ENCODE assay signal across 10 mouse cellular contexts in the genomic region with DNA sequence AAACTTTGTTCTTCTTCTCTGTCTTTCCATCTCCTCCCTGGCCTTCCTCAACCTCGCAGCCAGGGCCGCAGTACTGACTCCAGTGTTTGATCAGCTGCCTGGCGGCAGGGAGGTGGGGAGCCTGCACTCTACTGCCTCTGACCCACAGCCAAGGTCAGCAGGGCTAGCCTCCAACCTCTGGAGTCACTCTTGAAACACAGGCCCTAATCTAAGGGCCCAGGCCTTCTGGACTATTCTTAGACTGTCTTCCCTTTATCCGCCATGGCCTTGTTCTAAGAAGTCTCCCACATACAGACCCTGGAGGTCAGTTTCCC. TPM values are rescaled to one million over a fixed set of nuclear protein-coding genes. Genes with fewer than 3 reads are reported as not detected.
A peak's percentile ranks its signal among the peaks of the same experiment; 100 is the strongest.
DNase-seq lines count a peak whose midpoint lies in the region; ATAC-seq and TF ChIP-seq lines count a peak whose summit lies in the region.
"Had no signal": no experiment of that assay in that cellular context is flagged by ENCODE, and none has a peak within 500 bp of the region (broad histone marks: within the 10 kb centered on the region; RNA-seq: fewer than 3 reads in every experiment).

No protein-coding gene starts in this region.

- H3K4me3 ChIP-seq in heart, embryonic 13.5 days = no peak overlapping the region
- H3K4me3 ChIP-seq in intestine, embryonic 16.5 days (ENCODE audit: low read length) = no peak overlapping the region
- no peak overlapping the region for H3K4me3 ChIP-seq in stomach, postnatal 0 days (ENCODE audit: low read depth, low read length)
- no peak overlapping the region for H3K4me3 ChIP-seq in midbrain, embryonic 13.5 days (replicated peaks)
- H3K4me3 ChIP-seq: erythroblast, embryonic 14.5 days had no signal

- no peaks in the 10 kb centered on the region for H3K9me3 ChIP-seq in heart, embryonic 13.5 days
- H3K9me3 ChIP-seq in intestine, embryonic 16.5 days (ENCODE audit: control insufficient read depth, low read length) = no peaks in the 10 kb centered on the region
- no peaks in the 10 kb centered on the region for H3K9me3 ChIP-seq in stomach, postnatal 0 days (ENCODE audit: control insufficient read depth, low read length)
- no peaks in the 10 kb centered on the region for H3K9me3 ChIP-seq in midbrain, embryonic 13.5 days

- H3K36me3 ChIP-seq in heart, embryonic 13.5 days = no peaks in the 10 kb centered on the region
- no peaks in the 10 kb centered on the region for H3K36me3 ChIP-seq in intestine, embryonic 16.5 days (ENCODE audit: control insufficient read depth, insufficient read depth, low read length)
- no peaks in the 10 kb centered on the region for H3K36me3 ChIP-seq in stomach, postnatal 0 days (ENCODE audit: control insufficient read depth, insufficient read depth, low read length)
- no peaks in the 10 kb centered on the region for H3K36me3 ChIP-seq in midbrain, embryonic 13.5 days

- 50% methylated on average over 4 of the region's 4 CpGs for WGBS in heart, embryonic 13.5 days
- WGBS in intestine, embryonic 16.5 days = 66% methylated on average over 4 of the region's 4 CpGs
- 57% methylated on average over 4 of the region's 4 CpGs for WGBS in stomach, postnatal 0 days
- 81% methylated on average over 4 of the region's 4 CpGs for WGBS in midbrain, embryonic 13.5 days

- H3K4me1 ChIP-seq in heart, embryonic 13.5 days = peaks cover 32% of the 10 kb centered on the region
- H3K4me1 ChIP-seq in intestine, embryonic 16.5 days (ENCODE audit: control insufficient read depth, insufficient read depth, low read length) = peaks cover 33% of the 10 kb centered on the region
- peaks cover 8% of the 10 kb centered on the region for H3K4me1 ChIP-seq in stomach, postnatal 0 days (replicated peaks; ENCODE audit: control insufficient read depth, insufficient read depth)
- no peaks in the 10 kb centered on the region for H3K4me1 ChIP-seq in midbrain, embryonic 13.5 days (replicated peaks)

- no peak overlapping the region for H3K4me2 ChIP-seq in heart, embryonic 13.5 days
- H3K4me2 ChIP-seq in intestine, embryonic 16.5 days (ENCODE audit: low read depth, low read length) = peak overlapping the region; percentile 33; the same call in 1 of the 2 replicates
- H3K4me2 ChIP-seq in stomach, postnatal 0 days (replicated peaks; ENCODE audit: low read depth) = no peak overlapping the region
- H3K4me2 ChIP-seq in midbrain, embryonic 13.5 days (replicated peaks) = no peak overlapping the region

- no peak for ATAC-seq in heart, embryonic 13.5 days (ENCODE audit: extremely low read depth, insufficient number of reproducible peaks, low FRiP score, low TSS enrichment)
- ATAC-seq in intestine, embryonic 16.5 days = 0 out of 2 replicates have a peak, but pooled peaks have one; percentile 9
- no peak for ATAC-seq in stomach, postnatal 0 days (ENCODE audit: low FRiP score, low TSS enrichment)
- ATAC-seq in midbrain, embryonic 13.5 days = no peak

- DNase-seq in heart, adult 8-10 months (ENCODE audit: low spot score) = no peak
- peak; percentile 34 for DNase-seq in ovary, postnatal 36 days (ENCODE audit: low spot score)
- no peak for DNase-seq in ovary, postnatal 10 days (ENCODE audit: low spot score)
- DNase-seq in stomach, postnatal 0 days (ENCODE audit: low spot score) = no peak
- no peak for DNase-seq in spleen, adult 18-20 months
- DNase-seq: right cerebral cortex, postnatal 14 days had no signal

- peak overlapping the region; percentile 83 for H3K27ac ChIP-seq in heart, embryonic 13.5 days (replicated peaks)
- peak overlapping the region; percentile 92 for H3K27ac ChIP-seq in intestine, embryonic 16.5 days (ENCODE audit: low read length)
- H3K27ac ChIP-seq in stomach, postnatal 0 days (replicated peaks) = peak overlapping the region; percentile 85
- no peak overlapping the region; the same call in 1 of the 2 replicates for H3K27ac ChIP-seq in midbrain, embryonic 13.5 days

- no peak for TF ChIP-seq EP300 in stomach, postnatal 0 days (optimal IDR thresholded peaks at IDR 0.05)

- no peak for TF ChIP-seq CTCF in stomach, postnatal 0 days (IDR thresholded peaks at IDR 0.05; ENCODE audit: low read depth)

- H3K27me3 ChIP-seq in heart, embryonic 13.5 days (replicated peaks) = no peaks in the 10 kb centered on the region
- H3K27me3 ChIP-seq in intestine, embryonic 16.5 days (replicated peaks; ENCODE audit: control insufficient read depth, insufficient read depth, low read length) = no peaks in the 10 kb centered on the region
- no peaks in the 10 kb centered on the region for H3K27me3 ChIP-seq in stomach, postnatal 0 days (ENCODE audit: control insufficient read depth, insufficient read depth, low read length)
- no peaks in the 10 kb centered on the region for H3K27me3 ChIP-seq in midbrain, embryonic 13.5 days

- H3K9ac ChIP-seq in heart, embryonic 13.5 days = peak overlapping the region; percentile 65; the same call in 1 of the 2 replicates
- peak overlapping the region; percentile 62 for H3K9ac ChIP-seq in intestine, embryonic 16.5 days (ENCODE audit: low read depth, low read length)
- H3K9ac ChIP-seq in stomach, postnatal 0 days (ENCODE audit: low read length) = 0 out of 2 replicates have a peak overlapping the region, but pooled peaks have one; percentile 35
- H3K9ac ChIP-seq in midbrain, embryonic 13.5 days (replicated peaks) = no peak overlapping the region

RNA-seq across cellular contexts. Expression of gene Myh9, which starts 41.7 kb away (rescaled TPM):
- 24.8 and 25.0 TPM in 2 replicates for polyA plus RNA-seq in heart, embryonic 13.5 days (2015; fragmentation: Nextera tagmentation; extraction: Ambion mirVana)
- 100 to 1,000 TPM in 1 of 4 experiments, 10 to 100 TPM in 3; 72.5 to 127 (median 97.2) TPM for total RNA-seq in heart, adult 8-10 months (2022)
- 39.1 and 43.8 TPM in 2 replicates for polyA plus RNA-seq in intestine, embryonic 16.5 days (2015; fragmentation: Nextera tagmentation; extraction: Ambion mirVana)
- polyA plus RNA-seq in stomach, postnatal 0 days (2015; fragmentation: Nextera tagmentation; extraction: Ambion mirVana) = 27.9 and 32.9 TPM in 2 replicates
- 11.8 and 14.1 TPM in 2 replicates for polyA plus RNA-seq in midbrain, embryonic 13.5 days (2015; fragmentation: Nextera tagmentation; extraction: Ambion mirVana)

RNA-seq across cellular contexts. Expression of gene Txn2, which starts 45.2 kb away (rescaled TPM):
- 248 and 278 TPM in 2 replicates for polyA plus RNA-seq in heart, embryonic 13.5 days (2015; fragmentation: Nextera tagmentation; extraction: Ambion mirVana)
- total RNA-seq in heart, adult 8-10 months (2022) = 100 to 1,000 TPM; 303 to 339 (median 309) TPM
- 357 and 388 TPM in 2 replicates for polyA plus RNA-seq in intestine, embryonic 16.5 days (2015; fragmentation: Nextera tagmentation; extraction: Ambion mirVana)
- 172 and 176 TPM in 2 replicates for polyA plus RNA-seq in stomach, postnatal 0 days (2015; fragmentation: Nextera tagmentation; extraction: Ambion mirVana)
- 227 and 234 TPM in 2 replicates for polyA plus RNA-seq in midbrain, embryonic 13.5 days (2015; fragmentation: Nextera tagmentation; extraction: Ambion mirVana)
